Mouse (Mus musculus) heart, adult 2 months (tissue): Measurements from ENCODE around the gene Sh2d2a.

Source experiments
- CTCF ChIP-seq: fragments of 200-600 bp; IDR thresholded peaks from 2 replicates; pipeline ENCODE4 v1.8.1; 2022; ENCODE audit warnings: antibody characterized with exemption, mild to moderate bottlenecking, moderate library complexity
- EP300 ChIP-seq: fragments of 200-500 bp; IDR thresholded peaks from 2 replicates; pipeline ENCODE4 v1.6.1; 2011; ENCODE audit warnings: low read depth, low read length, control low read depth; ENCODE audit not compliant: insufficient read depth
- POLR2A ChIP-seq: fragments of 200-500 bp; IDR thresholded peaks from 2 replicates; pipeline ENCODE4 v1.6.1; 2011; ENCODE audit warnings: mild to moderate bottlenecking, low read depth, low read length, control low read depth; ENCODE audit not compliant: insufficient read depth

GRCm38 (mm10) chr3:87857666-87858065, 11.1 kb downstream of the Sh2d2a start:
- TF ChIP-seq CTCF: no peak
- no peak for TF ChIP-seq POLR2A
- TF ChIP-seq EP300: no peak
